Mouse (Mus musculus) spleen, embryonic (tissue): ENCODE data around the gene Gm49354.
"Not testable (repeated sequence)": the region's sequence is repeated elsewhere in the genome, so short reads cannot be mapped to it uniquely, and the experiment has no call there.

Experiments used
- CTCF ChIA-PET: fragments of 350-600 bp; sonication (Branson Sonifier 250); formaldehyde crosslinking; loops from one replicate; lab custom pipeline; 2022; lab: Charles Lee

The Gm49354 gene

GRCm38 (mm10) chr13:59782145-59782544, at the start of gene Gm49354:
Gene Gm49354, minus strand, starts transcription at chr13:59782245.
- CTCF ChIA-PET, result no interaction called here

DNA sequence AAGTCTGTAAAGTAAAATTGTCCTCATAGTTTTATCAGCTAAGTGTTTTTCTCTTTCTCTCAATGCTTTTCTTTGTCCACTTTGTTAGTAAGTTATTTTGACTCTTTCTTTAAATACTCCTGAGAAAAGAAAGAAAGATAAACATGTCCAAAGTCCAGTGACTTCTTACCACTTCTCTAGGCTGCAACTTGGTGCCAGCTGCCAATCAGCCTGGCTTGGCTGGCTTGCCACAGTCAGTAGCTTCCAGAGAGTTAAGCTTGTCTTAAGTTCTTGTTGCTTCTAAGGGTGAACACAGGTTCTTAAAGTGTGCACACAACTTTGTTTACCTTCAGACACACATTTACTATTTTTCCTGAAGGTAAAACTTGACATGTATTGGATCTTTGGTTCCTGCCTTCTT, 43.9 kb upstream of the Gm49354 start:
- CTCF ChIA-PET, result no interaction called here

DNA sequence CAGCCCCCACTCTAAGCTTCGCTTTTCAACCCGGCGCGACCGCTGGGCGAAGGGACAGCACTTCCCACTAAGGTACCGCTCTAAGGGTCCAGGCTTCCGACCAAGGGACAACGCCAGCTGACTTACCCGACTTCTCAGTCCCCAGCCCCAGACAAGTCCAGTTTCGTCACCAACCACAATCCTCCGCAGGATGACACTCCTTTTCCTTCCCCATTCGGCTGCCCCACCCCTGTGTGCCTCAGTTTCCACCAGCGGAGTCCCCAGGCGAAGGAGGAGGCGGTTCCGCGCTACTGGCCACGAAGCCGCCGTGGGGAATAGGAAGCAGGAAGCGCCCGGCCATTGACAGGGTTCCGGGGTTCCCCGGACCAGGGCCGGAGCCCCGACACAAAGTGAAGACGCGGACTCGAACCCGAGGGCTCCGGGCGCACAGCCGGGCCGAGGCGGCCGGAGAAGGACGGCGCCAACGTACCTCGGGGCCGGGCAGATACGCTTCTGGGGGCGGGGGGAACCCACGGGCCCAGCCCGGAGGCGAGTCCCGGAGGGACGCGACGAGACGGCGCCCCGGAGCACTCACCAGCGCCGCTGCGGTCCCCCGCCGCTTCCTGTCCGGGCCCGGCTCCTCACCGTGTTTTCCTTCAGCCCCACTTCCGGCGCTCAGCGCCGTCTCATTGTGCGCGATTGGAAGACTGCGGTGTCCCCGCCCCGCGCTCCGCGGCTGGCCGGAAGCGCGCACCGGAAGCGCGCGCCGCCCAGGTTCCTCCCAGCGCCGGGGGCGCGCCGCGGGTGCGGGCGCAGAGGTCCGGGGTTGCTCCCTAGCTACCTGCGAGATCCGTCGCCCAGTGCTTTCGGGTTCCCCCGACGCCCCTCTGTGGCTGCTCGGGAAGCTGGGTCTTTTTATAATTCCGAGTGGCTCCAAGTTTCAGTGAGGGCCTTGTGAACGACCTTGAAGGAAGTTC, 40.7 kb upstream of the Gm49354 start, which contains the start of gene Tut7:
Gene Tut7, minus strand, starts transcription at position 641 of the 956 bp plus-strand sequence.
- CTCF ChIA-PET, result interaction anchor here (1.3 kb wide), 1 partner anchor 17 kb away, joined by 3 read pairs; no protein-coding TSS in a partner anchor

- CTCF ChIA-PET, result no interaction called here
Measured at GRCm38 (mm10) chr13:59820836-59821235, 38.8 kb upstream of the Gm49354 start.

GRCm38 (mm10) chr13:59820114-59820513, 38.1 kb upstream of the Gm49354 start:
- CTCF ChIA-PET, result no interaction called here

DNA sequence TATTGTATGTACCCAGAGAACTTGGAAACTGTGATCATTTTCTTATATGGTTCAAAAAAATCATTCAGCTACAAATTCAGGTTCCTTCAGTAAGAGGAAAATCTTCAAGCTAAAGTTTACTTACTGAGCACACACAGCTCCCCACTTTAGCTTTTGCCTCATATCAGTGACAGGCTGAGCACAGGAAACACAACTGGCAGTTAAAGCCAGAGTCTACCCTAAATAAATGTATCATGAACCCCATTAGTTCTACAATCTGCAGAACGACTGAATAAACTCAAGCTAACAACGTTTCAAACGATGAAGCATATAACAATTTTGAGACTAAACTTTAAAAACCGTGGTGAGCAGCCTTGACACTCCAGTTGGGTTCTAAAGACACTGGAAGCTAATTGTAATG, 35.3 kb upstream of the Gm49354 start:
- CTCF ChIA-PET, result interaction anchor here (0.7 to 1.1 kb wide), 2 partner anchors 18 to 21 kb away, joined by 3 read pairs; no protein-coding TSS in a partner anchor

DNA sequence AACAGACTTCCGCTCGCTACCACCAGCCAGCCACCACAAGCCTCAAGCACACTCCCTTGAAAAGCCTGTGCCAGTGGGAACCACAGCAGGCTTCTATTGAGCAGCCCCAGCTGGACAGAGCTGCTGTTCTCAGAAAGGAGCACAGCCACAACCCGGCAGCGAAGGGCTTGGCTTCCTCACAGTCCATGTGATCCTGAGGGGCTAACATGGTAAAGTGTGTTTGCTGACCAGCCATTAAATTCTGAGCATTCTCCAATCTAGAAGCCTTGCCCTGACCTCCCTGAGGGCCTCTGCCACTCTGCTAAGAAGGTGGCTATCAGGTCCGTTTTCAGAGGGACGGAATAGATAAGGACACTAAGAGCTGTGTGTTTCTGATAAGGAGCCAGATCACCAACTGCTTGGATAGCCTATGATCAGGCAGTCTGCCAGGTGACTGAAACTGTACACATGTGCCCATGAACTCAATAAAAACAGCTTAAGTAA, 32.1 kb upstream of the Gm49354 start:
- CTCF ChIA-PET, result no interaction called here

- CTCF ChIA-PET, result no interaction called here
Measured at GRCm38 (mm10) chr13:59811581-59811980, 29.5 kb upstream of the Gm49354 start.

- CTCF ChIA-PET, result no interaction called here
Measured at GRCm38 (mm10) chr13:59801000-59801399, 19.0 kb upstream of the Gm49354 start.

DNA sequence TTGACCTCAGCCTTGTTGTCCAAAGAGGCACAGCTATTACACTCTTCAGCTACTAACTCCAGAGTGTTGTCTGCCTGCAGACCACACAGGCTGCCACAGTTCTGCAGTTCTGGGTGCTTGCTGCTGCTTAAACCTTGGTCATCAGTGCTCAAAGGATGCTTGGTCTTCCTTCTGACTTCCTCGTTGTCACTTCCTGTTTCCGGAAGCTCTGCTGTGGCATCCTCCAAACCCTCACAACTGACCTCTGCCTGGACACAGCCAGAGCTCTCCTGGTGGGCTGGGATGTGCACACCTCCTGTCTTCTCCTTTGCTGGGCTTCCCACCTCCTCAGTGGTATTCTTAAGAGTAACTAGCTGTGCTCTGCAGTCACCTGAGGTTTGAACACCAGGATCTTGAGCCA, 18.0 kb upstream of the Gm49354 start:
- CTCF ChIA-PET, result no interaction called here

- CTCF ChIA-PET, result interaction anchor here (0.6 kb wide), 1 partner anchor 827 kb away, joined by 4 read pairs; no protein-coding TSS in a partner anchor
Measured at GRCm38 (mm10) chr13:59798306-59798705, 16.3 kb upstream of the Gm49354 start.

GRCm38 (mm10) chr13:59796466-59796848, 14.4 kb upstream of the Gm49354 start:
- CTCF ChIA-PET, result no interaction called here

DNA sequence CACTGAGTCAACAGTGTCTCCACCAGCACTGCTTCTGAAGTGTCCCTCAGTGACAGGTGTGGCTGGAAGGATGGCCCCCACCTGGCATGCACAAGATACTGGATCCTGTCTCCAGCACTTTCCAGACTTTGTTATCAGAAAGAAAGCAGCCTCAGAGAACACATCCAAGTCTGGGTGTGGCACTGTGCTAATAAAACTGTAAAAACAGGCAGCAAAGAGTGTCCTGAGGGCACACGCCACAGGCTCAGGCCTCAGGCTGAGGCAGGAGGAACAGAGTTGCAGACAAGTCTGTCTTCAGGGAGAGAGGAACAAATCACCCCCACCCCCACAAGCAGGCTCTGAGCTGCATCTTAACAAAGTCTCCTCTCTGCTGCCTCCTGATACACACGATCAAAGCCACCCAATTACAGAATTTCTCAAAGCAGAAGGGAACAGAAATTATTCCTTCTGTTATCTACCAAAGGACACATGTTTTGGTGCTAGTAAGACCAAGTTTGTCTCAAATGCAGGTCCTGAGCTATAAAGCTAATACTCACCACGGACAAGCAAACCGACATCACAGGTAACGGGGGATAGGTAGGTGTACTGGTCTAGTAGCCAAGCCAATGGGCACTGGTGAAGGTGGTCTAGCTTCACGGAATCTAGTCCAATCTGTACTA, 13.9 kb upstream of the Gm49354 start:
- CTCF ChIA-PET, result no interaction called here

DNA sequence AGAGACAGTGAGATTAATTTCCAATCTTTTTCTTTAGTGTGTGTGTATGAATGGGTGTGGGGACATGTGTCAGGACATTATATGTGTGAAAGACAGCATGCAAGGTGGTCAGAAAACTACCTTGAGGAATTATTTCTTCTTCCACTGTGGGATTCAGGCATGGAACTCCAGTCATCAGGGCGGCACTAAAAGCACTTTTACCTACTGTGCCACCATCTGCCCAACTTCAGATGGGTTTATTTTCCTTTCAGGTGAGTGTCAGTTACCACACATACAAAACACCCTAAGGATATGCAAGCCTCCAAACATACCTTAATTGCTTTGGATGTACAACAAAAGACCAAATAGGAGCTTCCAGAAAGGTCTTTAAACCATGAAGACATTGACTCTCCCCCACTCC, 12.7 kb upstream of the Gm49354 start:
- CTCF ChIA-PET, result no interaction called here

DNA sequence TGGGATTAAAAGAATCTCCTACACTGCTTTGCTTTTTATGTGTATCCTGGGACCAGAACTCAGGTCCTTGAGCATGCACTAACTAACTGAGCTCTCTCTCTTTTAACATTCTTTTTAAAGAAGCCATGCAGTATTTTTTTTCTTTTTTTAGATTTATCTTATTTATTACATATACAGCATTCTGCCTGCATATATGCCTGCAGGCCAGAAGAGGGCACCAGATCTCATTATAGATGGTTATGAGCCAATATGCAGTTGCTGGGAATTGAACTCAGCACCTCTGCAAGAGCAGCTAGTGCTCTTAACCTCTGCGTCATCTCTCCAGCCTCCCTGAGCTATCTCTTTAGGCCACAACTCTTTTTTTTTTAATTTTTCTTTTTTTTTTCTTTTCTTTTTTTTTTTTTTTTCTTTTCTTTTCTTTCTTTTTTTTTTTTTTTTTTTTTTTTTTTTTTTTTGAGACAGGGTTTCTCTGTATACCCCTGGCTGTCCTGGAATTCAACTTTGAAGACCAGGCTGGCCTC, 2.2 kb downstream of the Gm49354 start:
- CTCF ChIA-PET, result not testable (repeated sequence)

DNA sequence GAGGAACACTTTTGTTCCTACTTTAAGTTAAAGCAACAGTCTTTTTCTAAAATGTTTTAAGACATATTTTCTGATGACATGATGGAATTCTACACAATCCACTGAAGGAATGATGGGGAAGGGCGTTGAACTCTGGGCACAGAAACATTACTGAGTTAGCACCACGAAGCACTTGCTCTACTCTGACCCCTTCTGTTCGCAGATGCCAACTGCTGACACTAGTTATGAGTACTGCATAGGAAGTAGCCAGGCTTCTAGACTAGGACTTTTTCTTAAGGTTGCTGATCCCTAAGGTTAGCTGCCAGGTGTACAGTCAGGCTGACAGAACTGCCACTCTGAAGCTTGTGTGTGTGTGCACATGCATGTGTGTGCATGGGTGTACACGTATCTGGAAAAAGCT, 2.8 kb downstream of the Gm49354 start:
- CTCF ChIA-PET, result no interaction called here

DNA sequence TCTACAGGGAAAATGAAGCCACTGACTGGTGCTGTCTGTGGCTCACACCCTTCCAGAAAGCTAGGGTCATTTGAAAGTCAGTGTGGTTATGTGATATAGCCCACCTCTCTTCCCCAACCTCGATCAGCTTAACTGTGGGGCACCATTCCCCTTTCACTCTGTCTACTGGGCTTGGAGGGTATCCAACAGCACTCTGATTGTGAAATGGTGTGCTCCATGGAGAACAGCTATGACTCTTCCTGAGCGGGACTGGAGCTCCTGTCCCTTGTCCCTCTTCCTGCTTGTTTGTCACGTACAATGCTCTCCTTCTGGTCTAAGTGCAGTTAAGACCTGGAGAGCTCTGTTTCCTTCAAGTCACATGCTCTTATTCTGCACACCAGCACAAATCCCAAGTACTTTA, 6.9 kb downstream of the Gm49354 start:
- CTCF ChIA-PET, result no interaction called here

- CTCF ChIA-PET, result no interaction called here
Measured at GRCm38 (mm10) chr13:59771257-59771656, 10.8 kb downstream of the Gm49354 start.

DNA sequence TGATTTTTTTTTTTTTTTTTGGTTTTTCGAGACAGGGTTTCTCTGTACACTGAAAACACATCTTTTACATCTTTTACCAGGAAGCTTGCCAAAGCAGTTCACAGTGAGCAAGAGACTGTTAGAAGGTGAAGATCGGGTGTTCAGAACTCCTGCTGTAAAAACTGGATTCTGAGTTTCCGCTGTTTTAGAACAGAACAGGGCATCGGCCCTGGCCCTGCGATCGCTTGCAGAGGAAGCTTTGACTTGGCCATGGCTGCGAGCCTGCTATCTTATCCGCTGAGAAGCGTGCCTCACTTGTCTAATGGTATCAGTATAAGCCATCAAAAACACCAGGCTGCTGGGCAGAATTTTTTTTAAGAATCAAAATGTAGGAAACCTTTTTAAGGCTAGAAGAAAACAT, 11.2 kb downstream of the Gm49354 start:
- CTCF ChIA-PET, result no interaction called here

GRCm38 (mm10) chr13:59770164-59770562, 11.9 kb downstream of the Gm49354 start:
- CTCF ChIA-PET, result no interaction called here

DNA sequence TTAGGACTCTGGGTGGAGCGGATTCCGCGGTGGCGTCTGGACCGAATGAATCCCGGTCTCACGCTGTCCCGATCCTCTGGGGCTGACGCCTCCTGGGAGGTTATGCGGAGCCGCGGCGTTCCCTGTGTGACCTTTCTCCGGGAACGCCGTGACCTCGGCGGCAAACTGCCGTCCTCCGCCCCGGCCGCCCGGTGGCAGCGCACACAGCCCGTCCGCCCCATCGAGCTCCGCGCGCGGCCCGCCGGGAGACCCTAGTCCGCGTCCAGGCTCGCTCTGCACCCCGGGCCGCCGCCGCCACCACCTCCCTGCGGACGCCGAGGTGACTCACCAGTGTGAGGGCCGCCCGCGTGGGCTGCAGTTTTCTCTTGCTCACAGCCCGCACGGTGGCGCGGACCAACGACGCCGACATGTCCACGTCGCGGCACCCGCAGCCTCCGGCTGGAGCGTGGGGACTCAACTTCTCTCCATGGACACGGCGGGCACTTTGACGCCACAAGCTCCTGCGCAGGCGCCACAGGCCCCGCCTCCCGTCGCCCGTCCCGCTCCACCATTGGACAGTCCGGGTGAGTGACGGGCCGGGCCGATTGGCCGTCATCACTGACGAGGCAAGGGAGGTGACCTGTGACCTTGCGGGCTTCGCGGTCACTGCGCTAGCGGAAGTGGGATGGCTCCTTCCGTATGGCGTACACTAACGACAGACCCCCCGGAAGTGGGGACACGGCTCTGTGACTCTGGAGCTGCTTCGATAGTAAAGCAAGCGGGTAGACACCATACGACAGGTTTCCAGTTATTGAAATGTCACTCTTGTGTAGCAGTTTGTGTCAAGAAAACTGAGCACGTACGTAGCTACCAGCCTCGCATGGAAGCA, 12.5 kb downstream of the Gm49354 start, which contains the start of gene Isca1:
Gene Isca1, minus strand, starts transcription at position 515 of the 868 bp plus-strand sequence.
- CTCF ChIA-PET, result no interaction called here
